Mouse (Mus musculus) inflammation-experienced regulatory T-cells, adult 6 months (primary cell): ENCODE results near the gene Sars2. TPM values are rescaled to one million over a fixed set of nuclear protein-coding genes. Genes with fewer than 3 reads are reported as not detected.

ENCODE experiments used
- polyA plus RNA-seq, 3 experiments: library from polyadenylated mRNA; unstranded; fragments of 100-300 nt; shearing (Covaris generic); gene quantifications; one replicate each; pipeline ENCODE4 v1.2.1; 2017

Sars2 gene
- polyA plus RNA-seq, 3 experiments from 2014 or later: 9.1 to 13.2 (median 10.8) TPM

Other genes starting within 250 kb of the Sars2 start
- gene Ifnl2, start 231.5 kb upstream of the Sars2 start, polyA plus RNA-seq: not detected
- not detected for gene Ifnl3, start 219.2 kb upstream of the Sars2 start, polyA plus RNA-seq
- gene Sycn, start 201.1 kb upstream of the Sars2 start, polyA plus RNA-seq: not detected
- gene Nccrp1, start 194.7 kb upstream of the Sars2 start, polyA plus RNA-seq: 1 to 10 TPM in 1 of 3 experiments, not detected in 2; 1.4 TPM
- gene Samd4b, start 143.8 kb upstream of the Sars2 start, polyA plus RNA-seq: 1 to 10 TPM; 6.4 to 9.8 (median 8.2) TPM
- gene Pak4, start 143.8 kb upstream of the Sars2 start, polyA plus RNA-seq: 1 to 10 TPM; 2.1 to 3.7 (median 2.6) TPM
- not detected for gene Acp7, start 110.7 kb upstream of the Sars2 start, polyA plus RNA-seq
- gene Fbxo27, start 49.1 kb upstream of the Sars2 start, polyA plus RNA-seq: 1 to 10 TPM in 2 of 3 experiments, under 1 TPM in 1; 0.93 to 4.4 (median 1.3) TPM
- gene Fbxo17, start 25.2 kb upstream of the Sars2 start, polyA plus RNA-seq: 1 to 10 TPM; 1.4 to 9.9 (median 6.4) TPM
- gene Mrps12, start 172 bp upstream of the Sars2 start, polyA plus RNA-seq: 10 to 100 TPM; 55.8 to 67.1 (median 65.2) TPM
- gene Ccer2, start 14.2 kb downstream of the Sars2 start, polyA plus RNA-seq: not detected
- gene Sirt2, start 24.7 kb downstream of the Sars2 start, polyA plus RNA-seq: 100 to 1,000 TPM in 1 of 3 experiments, 10 to 100 TPM in 2; 65.3 to 134 (median 90.9) TPM
- gene Nfkbib, start 25.5 kb downstream of the Sars2 start, polyA plus RNA-seq: 10 to 100 TPM; 46.0 to 72.8 (median 53.3) TPM
- 100 to 1,000 TPM; 216 to 294 (median 288) TPM for gene Rinl, start 47.0 kb downstream of the Sars2 start, polyA plus RNA-seq
- gene Hnrnpl, start 66.5 kb downstream of the Sars2 start, polyA plus RNA-seq: 100 to 1,000 TPM; 171 to 386 (median 383) TPM
- gene Ech1, start 83.2 kb downstream of the Sars2 start, polyA plus RNA-seq: 100 to 1,000 TPM; 190 to 267 (median 222) TPM
- gene Lgals4, start 91.9 kb downstream of the Sars2 start, polyA plus RNA-seq: 10 to 100 TPM; 18.1 to 38.8 (median 20.9) TPM
- 1 to 10 TPM in 1 of 3 experiments, under 1 TPM in 1, not detected in 1; 0.46 to 5.6 TPM for gene Lgals7, start 121.9 kb downstream of the Sars2 start, polyA plus RNA-seq
- gene Capn12, start 139.4 kb downstream of the Sars2 start, polyA plus RNA-seq: under 1 TPM in 1 of 3 experiments, not detected in 2; 0.15 TPM
- gene Actn4, start 220.3 kb downstream of the Sars2 start, polyA plus RNA-seq: 100 to 1,000 TPM in 1 of 3 experiments, 10 to 100 TPM in 2; 74.2 to 145 (median 93.4) TPM
- gene Eif3k, start 239.9 kb downstream of the Sars2 start, polyA plus RNA-seq: 100 to 1,000 TPM; 441 to 670 (median 588) TPM
- gene Map4k1, start 240.1 kb downstream of the Sars2 start, polyA plus RNA-seq: 100 to 1,000 TPM in 2 of 3 experiments, 10 to 100 TPM in 1; 98.7 to 130 (median 111) TPM